Mouse (Mus musculus): ENCODE measurements around the gene Lins1.

The Lins1 gene

GRCm38 (mm10) chr7:66729232-66729631, 39.5 kb downstream of the Lins1 start:
- DNase-seq (ENCODE audit: low spot score in 2 of 2) = no peak

- DNase-seq (ENCODE audit: low spot score in 2 of 2) = no peak
These were observed 43.7 kb downstream of the Lins1 start for GRCm38 (mm10) chr7:66733431-66733830.

- no peak for DNase-seq (ENCODE audit: low spot score in 2 of 2)
These were observed 44.2 kb downstream of the Lins1 start for GRCm38 (mm10) chr7:66733882-66734281.

GRCm38 (mm10) chr7:66734466-66734865, 44.8 kb downstream of the Lins1 start:
- DNase-seq (ENCODE audit: low spot score in 2 of 2) = no peak

GRCm38 (mm10) chr7:66734993-66735392, 45.3 kb downstream of the Lins1 start:
- DNase-seq (ENCODE audit: low spot score in 2 of 2) = no peak

GRCm38 (mm10) chr7:66737418-66737817, 47.7 kb downstream of the Lins1 start:
- DNase-seq (ENCODE audit: low spot score in 2 of 2) = no peak

GRCm38 (mm10) chr7:66741008-66741407, 51.3 kb downstream of the Lins1 start:
- no peak for DNase-seq (ENCODE audit: low spot score in 2 of 2)

- DNase-seq (ENCODE audit: low spot score in 2 of 2) = no peak
These were observed 51.7 kb downstream of the Lins1 start for GRCm38 (mm10) chr7:66741412-66741811.

GRCm38 (mm10) chr7:66743377-66743781, 53.7 kb downstream of the Lins1 start, which contains the start of gene Cers3:
Gene Cers3 (plus strand): TSS chr7:66743504.
- DNase-seq (ENCODE audit: low spot score in 2 of 2) = no peak

GRCm38 (mm10) chr7:66746972-66747371, 57.3 kb downstream of the Lins1 start:
- no peak for DNase-seq (ENCODE audit: low spot score in 2 of 2)

- no peak for DNase-seq (ENCODE audit: low spot score in 2 of 2)
These were observed 60.3 kb downstream of the Lins1 start for GRCm38 (mm10) chr7:66749998-66750397.

GRCm38 (mm10) chr7:66753816-66754215, 64.1 kb downstream of the Lins1 start:
- no peak for DNase-seq (ENCODE audit: low spot score in 2 of 2)

- DNase-seq (ENCODE audit: low spot score in 2 of 2) = no peak
These were observed 65.9 kb downstream of the Lins1 start for GRCm38 (mm10) chr7:66755611-66756010.

Data from right cerebral cortex, adult 2 months (tissue).